Mouse (Mus musculus): ENCODE data around the gene Olfml2b.

GRCm38 (mm10) chr1:170683863-170684262 lies 39.5 kb downstream of the Olfml2b start:
- TF ChIP-seq CHD2 (IDR thresholded peaks at IDR 0.05; ENCODE audit: low read depth, low read length) (no peak), ZC3H11A (IDR thresholded peaks at IDR 0.05; ENCODE audit: borderline replicate concordance, low read depth, low read length) (no peak)

Measured in ES-E14 (cell line).